Mouse (Mus musculus) ovary, postnatal 10 days (tissue): ENCODE data around the gene Vmn2r-ps130.
"Not testable (repeated sequence)": the region's sequence is repeated elsewhere in the genome, so short reads cannot be mapped to it uniquely, and the experiment has no call there.

ENCODE experiments used
- DNase-seq: peaks from one replicate; pipeline ENCODE4 v3.0.0; 2022; ENCODE audit warnings: low spot score

The Vmn2r-ps130 gene

GRCm38 (mm10) chr17:23060866-23061265 lies at the start of gene Vmn2r-ps130:
TSS of gene Vmn2r-ps130 (plus strand) at chr17:23061166.
- not testable (repeated sequence) for DNase-seq
